Mouse (Mus musculus): ENCODE measurements around the gene Tas2r117. TPM values are rescaled to one million over a fixed set of nuclear protein-coding genes. Genes with fewer than 3 reads are reported as not detected.

Gene Tas2r117
- not detected in 2 replicates for total RNA-seq (2015; ENCODE audit: low replicate concordance)
- not detected in 2 replicates for total RNA-seq (2017; ENCODE audit: low replicate concordance)

DNA sequence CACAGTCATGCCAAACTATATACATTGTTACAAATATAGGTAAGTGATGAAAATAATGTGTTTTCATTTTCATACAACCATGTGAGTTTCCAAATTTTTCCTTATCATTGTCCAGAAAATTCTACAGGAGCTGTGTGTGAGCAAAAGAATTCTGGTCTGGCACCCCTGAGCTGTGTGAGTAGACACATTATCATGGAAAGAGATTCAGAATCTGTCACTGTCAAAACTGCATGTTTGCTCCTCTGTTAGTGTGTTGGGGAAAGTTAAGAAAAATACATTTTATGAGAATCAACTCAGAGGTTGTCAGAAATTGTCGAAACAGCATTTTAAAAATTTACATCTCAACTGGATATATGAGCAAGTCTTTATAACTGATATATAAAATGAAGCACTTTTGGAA lies at the start of gene Tas2r117:
Gene Tas2r117, plus strand, starts transcription at position 301 of the 400 bp plus-strand sequence.
- no peak for ATAC-seq (replicated peaks; ENCODE audit: low FRiP score, poor library complexity, severe bottlenecking)

DNA sequence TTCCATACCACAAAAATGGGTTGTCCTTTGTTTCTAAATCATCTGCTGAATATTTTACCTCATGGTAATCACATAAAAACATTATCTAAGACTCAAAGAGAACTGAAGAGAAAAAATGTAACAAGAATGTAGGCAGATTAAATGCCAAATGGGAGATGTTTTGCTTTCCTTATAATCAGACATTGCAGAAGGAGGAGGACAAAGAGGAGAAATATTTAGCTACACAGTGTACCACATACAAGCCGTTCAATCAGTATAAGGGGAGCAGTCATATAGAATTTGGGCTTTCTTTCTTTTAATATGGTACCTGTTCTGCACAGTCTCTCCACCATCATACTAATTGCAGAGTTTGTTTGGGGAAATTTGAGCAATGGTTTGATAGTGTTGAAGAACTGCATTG lies 48.2 kb upstream of the Tas2r117 start, which contains the start of gene Tas2r124:
Gene Tas2r124, plus strand, starts transcription at position 301 of the 400 bp plus-strand sequence.
- no peak for ATAC-seq (replicated peaks; ENCODE audit: low FRiP score, poor library complexity, severe bottlenecking)

DNA sequence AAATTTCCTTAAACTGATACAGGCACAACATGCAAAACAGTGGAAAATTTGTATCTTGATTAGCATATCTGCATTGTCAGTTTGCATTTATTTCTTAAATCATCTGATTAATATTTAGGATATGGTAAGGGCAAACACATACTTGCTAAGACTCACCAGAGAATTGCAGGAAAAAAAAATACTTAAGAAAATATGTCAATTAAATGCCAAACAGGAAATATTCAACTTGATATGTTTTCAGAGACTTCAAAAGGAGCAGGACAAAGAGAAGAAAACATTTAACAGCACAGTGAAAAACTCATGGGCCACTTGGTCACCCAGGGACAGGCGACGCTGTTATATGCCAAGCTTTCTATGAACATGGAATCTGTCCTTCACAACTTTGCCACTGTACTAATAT lies 40.8 kb upstream of the Tas2r117 start, which contains the start of gene Tas2r102:
Gene Tas2r102, plus strand, starts transcription at position 301 of the 400 bp plus-strand sequence.
- no peak for ATAC-seq (replicated peaks; ENCODE audit: low FRiP score, poor library complexity, severe bottlenecking)

DNA sequence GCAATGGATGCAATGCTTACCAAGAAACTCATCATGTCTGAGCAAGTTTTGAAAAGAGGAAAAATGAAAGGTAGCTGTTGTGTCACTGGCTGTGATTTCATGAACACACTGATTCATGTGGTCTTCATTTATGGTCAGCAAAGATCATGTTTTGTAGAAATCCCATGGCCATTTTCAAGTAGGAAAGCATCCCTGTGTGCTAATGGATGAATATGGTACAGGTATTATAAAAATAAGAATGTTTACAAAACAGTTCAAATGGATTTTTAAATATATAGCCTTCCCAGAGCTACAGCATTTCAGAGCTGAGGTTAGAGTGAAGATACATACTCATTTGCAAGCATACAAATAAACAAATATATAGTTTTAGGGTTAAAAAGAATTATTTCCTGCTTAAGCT lies 24.6 kb upstream of the Tas2r117 start, which contains the start of gene Tas2r136:
Gene Tas2r136, minus strand, starts transcription at position 101 of the 400 bp plus-strand sequence.
- no peak for ATAC-seq (replicated peaks; ENCODE audit: low FRiP score, poor library complexity, severe bottlenecking)

GRCm38 (mm10) chr6:132795393-132795792 lies 7.2 kb upstream of the Tas2r117 start:
- no peak for ATAC-seq (replicated peaks; ENCODE audit: low FRiP score, poor library complexity, severe bottlenecking)

- no peak for ATAC-seq (replicated peaks; ENCODE audit: low FRiP score, poor library complexity, severe bottlenecking)
These were observed 44.2 kb downstream of the Tas2r117 start, which contains the start of gene Tas2r123 for GRCm38 (mm10) chr6:132846842-132847241. Gene Tas2r123, plus strand, starts transcription at chr6:132847142.

Other genes starting within 250 kb of the Tas2r117 start
- gene Prh1, start 233.0 kb upstream of the Tas2r117 start, total RNA-seq (2015; ENCODE audit: low replicate concordance): not detected in 2 replicates
- gene Prh1, start 233.0 kb upstream of the Tas2r117 start, total RNA-seq (2017; ENCODE audit: low replicate concordance): not detected in 2 replicates
- gene Prp2, start 206.9 kb upstream of the Tas2r117 start, total RNA-seq (2015; ENCODE audit: low replicate concordance): not detected in 2 replicates
- not detected in 2 replicates for gene Prp2, start 206.9 kb upstream of the Tas2r117 start, total RNA-seq (2017; ENCODE audit: low replicate concordance)
- not detected in 2 replicates for gene A630073D07Rik, start 151.3 kb upstream of the Tas2r117 start, total RNA-seq (2015; ENCODE audit: low replicate concordance)
- not detected in 2 replicates for gene A630073D07Rik, start 151.3 kb upstream of the Tas2r117 start, total RNA-seq (2017; ENCODE audit: low replicate concordance)
- gene Tas2r120, start 145.9 kb upstream of the Tas2r117 start, total RNA-seq (2015; ENCODE audit: low replicate concordance): not detected in 2 replicates
- not detected in 2 replicates for gene Tas2r120, start 145.9 kb upstream of the Tas2r117 start, total RNA-seq (2017; ENCODE audit: low replicate concordance)
- gene Tas2r121, start 101.8 kb upstream of the Tas2r117 start, total RNA-seq (2015; ENCODE audit: low replicate concordance): not detected in 2 replicates
- not detected in 2 replicates for gene Tas2r121, start 101.8 kb upstream of the Tas2r117 start, total RNA-seq (2017; ENCODE audit: low replicate concordance)
- not detected in 2 replicates for gene Tas2r122, start 90.9 kb upstream of the Tas2r117 start, total RNA-seq (2015; ENCODE audit: low replicate concordance)
- not detected in 2 replicates for gene Tas2r122, start 90.9 kb upstream of the Tas2r117 start, total RNA-seq (2017; ENCODE audit: low replicate concordance)
- gene Tas2r115, start 64.8 kb upstream of the Tas2r117 start, total RNA-seq (2015; ENCODE audit: low replicate concordance): not detected in 2 replicates
- not detected in 2 replicates for gene Tas2r115, start 64.8 kb upstream of the Tas2r117 start, total RNA-seq (2017; ENCODE audit: low replicate concordance)
- gene Tas2r124, start 48.1 kb upstream of the Tas2r117 start, total RNA-seq (2015; ENCODE audit: low replicate concordance): not detected in 2 replicates
- not detected in 2 replicates for gene Tas2r124, start 48.1 kb upstream of the Tas2r117 start, total RNA-seq (2017; ENCODE audit: low replicate concordance)
- not detected in 2 replicates for gene Tas2r102, start 40.7 kb upstream of the Tas2r117 start, total RNA-seq (2015; ENCODE audit: low replicate concordance)
- gene Tas2r102, start 40.7 kb upstream of the Tas2r117 start, total RNA-seq (2017; ENCODE audit: low replicate concordance): not detected in 2 replicates
- not detected in 2 replicates for gene Tas2r136, start 24.7 kb upstream of the Tas2r117 start, total RNA-seq (2015; ENCODE audit: low replicate concordance)
- not detected in 2 replicates for gene Tas2r136, start 24.7 kb upstream of the Tas2r117 start, total RNA-seq (2017; ENCODE audit: low replicate concordance)
- not detected in 2 replicates for gene Tas2r123, start 44.3 kb downstream of the Tas2r117 start, total RNA-seq (2015; ENCODE audit: low replicate concordance)
- gene Tas2r123, start 44.3 kb downstream of the Tas2r117 start, total RNA-seq (2017; ENCODE audit: low replicate concordance): not detected in 2 replicates
- gene Tas2r116, start 52.6 kb downstream of the Tas2r117 start, total RNA-seq (2015; ENCODE audit: low replicate concordance): not detected in 2 replicates
- not detected in 2 replicates for gene Tas2r116, start 52.6 kb downstream of the Tas2r117 start, total RNA-seq (2017; ENCODE audit: low replicate concordance)
- gene Tas2r110, start 65.2 kb downstream of the Tas2r117 start, total RNA-seq (2015; ENCODE audit: low replicate concordance): not detected in 2 replicates
- not detected in 2 replicates for gene Tas2r110, start 65.2 kb downstream of the Tas2r117 start, total RNA-seq (2017; ENCODE audit: low replicate concordance)
- gene Tas2r113, start 90.2 kb downstream of the Tas2r117 start, total RNA-seq (2015; ENCODE audit: low replicate concordance): not detected in 2 replicates
- not detected in 2 replicates for gene Tas2r113, start 90.2 kb downstream of the Tas2r117 start, total RNA-seq (2017; ENCODE audit: low replicate concordance)
- not detected in 2 replicates for gene Tas2r125, start 106.8 kb downstream of the Tas2r117 start, total RNA-seq (2015; ENCODE audit: low replicate concordance)
- gene Tas2r125, start 106.8 kb downstream of the Tas2r117 start, total RNA-seq (2017; ENCODE audit: low replicate concordance): not detected in 2 replicates
- not detected in 2 replicates for gene Tas2r129, start 148.3 kb downstream of the Tas2r117 start, total RNA-seq (2015; ENCODE audit: low replicate concordance)
- gene Tas2r129, start 148.3 kb downstream of the Tas2r117 start, total RNA-seq (2017; ENCODE audit: low replicate concordance): not detected in 2 replicates
- not detected in 2 replicates for gene Tas2r131, start 155.1 kb downstream of the Tas2r117 start, total RNA-seq (2015; ENCODE audit: low replicate concordance)
- not detected in 2 replicates for gene Tas2r131, start 155.1 kb downstream of the Tas2r117 start, total RNA-seq (2017; ENCODE audit: low replicate concordance)
- not detected in 2 replicates for gene Tas2r109, start 178.1 kb downstream of the Tas2r117 start, total RNA-seq (2015; ENCODE audit: low replicate concordance)
- gene Tas2r109, start 178.1 kb downstream of the Tas2r117 start, total RNA-seq (2017; ENCODE audit: low replicate concordance): not detected in 2 replicates
- not detected in 2 replicates for gene Tas2r103, start 234.3 kb downstream of the Tas2r117 start, total RNA-seq (2015; ENCODE audit: low replicate concordance)
- gene Tas2r103, start 234.3 kb downstream of the Tas2r117 start, total RNA-seq (2017; ENCODE audit: low replicate concordance): not detected in 2 replicates